Mouse (Mus musculus): ENCODE results near the gene Siglech. TPM values are rescaled to one million over a fixed set of nuclear protein-coding genes. Genes with fewer than 3 reads are reported as not detected.
"Not testable (repeated sequence)": the region's sequence is repeated elsewhere in the genome, so short reads cannot be mapped to it uniquely, and the experiment has no call there.

Gene Siglech
- polyA plus RNA-seq, 1 experiment from 2014 or later: 0.33 TPM

DNA sequence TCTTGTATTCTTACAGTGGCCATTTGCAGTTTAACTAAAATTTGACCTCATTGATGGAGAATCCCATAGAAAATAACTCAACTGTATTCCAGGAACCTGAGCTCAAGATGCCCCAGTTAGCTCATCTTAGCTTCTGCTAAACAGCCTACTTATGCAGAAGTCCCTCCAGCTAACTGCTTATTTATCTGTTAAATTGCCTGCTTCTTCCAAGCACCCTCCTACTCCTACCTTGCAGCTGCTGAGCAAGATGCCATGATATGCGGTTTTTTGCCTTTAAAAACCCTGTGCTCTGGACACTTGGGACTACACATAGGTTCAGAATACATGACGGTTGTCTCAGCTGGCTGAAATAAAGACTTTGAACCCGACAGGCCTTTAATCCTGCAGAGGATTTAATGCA lies 8.6 kb upstream of the Siglech start:
- no peaks in the 10 kb centered on the region for H3K9me3 ChIP-seq (ENCODE audit: control insufficient read depth, low read length)
- no peak for DNase-seq (ENCODE audit: low spot score)
- no peak overlapping the region for H3K4me3 ChIP-seq (ENCODE audit: low read depth, low read length)
- H3K4me1 ChIP-seq (replicated peaks; ENCODE audit: control insufficient read depth, insufficient read depth, low read length): no peaks in the 10 kb centered on the region
- H3K27ac ChIP-seq (ENCODE audit: low read depth, low read length): no peak overlapping the region
- H3K36me3 ChIP-seq (ENCODE audit: control insufficient read depth, insufficient read depth, low read length): no peaks in the 10 kb centered on the region
- no peaks in the 10 kb centered on the region for H3K27me3 ChIP-seq (ENCODE audit: control insufficient read depth, insufficient read depth, low read length)
- WGBS: 62% methylated on average over 3 of the region's 3 CpGs
- no peak for ATAC-seq (replicated peaks; ENCODE audit: low FRiP score)
- no peak overlapping the region for H3K9ac ChIP-seq (ENCODE audit: low read length)
- H3K4me2 ChIP-seq (ENCODE audit: low read depth, low read length, severe bottlenecking): no peak overlapping the region

DNA sequence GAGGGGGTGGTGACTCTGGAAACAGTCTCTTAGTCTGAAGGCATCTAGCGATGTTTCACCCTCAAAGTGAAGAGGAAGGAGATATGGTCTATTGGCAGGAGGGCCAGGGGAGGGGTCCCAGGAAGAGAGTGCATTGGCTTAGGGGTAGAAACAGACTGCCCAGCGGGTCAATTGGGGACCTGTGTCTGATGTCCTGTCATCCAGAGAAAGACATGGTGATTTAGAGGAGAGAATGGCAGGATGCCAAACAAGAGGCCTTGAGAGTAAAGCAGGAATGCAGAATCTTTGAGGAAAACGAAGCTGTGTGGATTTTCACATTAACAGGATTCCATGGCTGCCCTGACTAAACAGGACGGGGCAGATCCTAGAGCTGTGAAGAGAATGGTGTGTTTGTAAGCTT lies 12.0 kb downstream of the Siglech start:
- no peak overlapping the region for H3K9ac ChIP-seq (ENCODE audit: low read length)
- no peak overlapping the region for H3K27ac ChIP-seq (ENCODE audit: low read depth, low read length)
- no peaks in the 10 kb centered on the region for H3K27me3 ChIP-seq (ENCODE audit: control insufficient read depth, insufficient read depth, low read length)
- H3K4me2 ChIP-seq (ENCODE audit: low read depth, low read length, severe bottlenecking): no peak overlapping the region
- H3K4me1 ChIP-seq (replicated peaks; ENCODE audit: control insufficient read depth, insufficient read depth, low read length): no peaks in the 10 kb centered on the region
- no peaks in the 10 kb centered on the region for H3K36me3 ChIP-seq (ENCODE audit: control insufficient read depth, insufficient read depth, low read length)
- H3K4me3 ChIP-seq (ENCODE audit: low read depth, low read length): no peak overlapping the region
- ATAC-seq (replicated peaks; ENCODE audit: low FRiP score) (no peak), DNase-seq (ENCODE audit: low spot score) (no peak)
- 78% methylated on average over 4 of the region's 4 CpGs for WGBS
- no peaks in the 10 kb centered on the region for H3K9me3 ChIP-seq (ENCODE audit: control insufficient read depth, low read length)

DNA sequence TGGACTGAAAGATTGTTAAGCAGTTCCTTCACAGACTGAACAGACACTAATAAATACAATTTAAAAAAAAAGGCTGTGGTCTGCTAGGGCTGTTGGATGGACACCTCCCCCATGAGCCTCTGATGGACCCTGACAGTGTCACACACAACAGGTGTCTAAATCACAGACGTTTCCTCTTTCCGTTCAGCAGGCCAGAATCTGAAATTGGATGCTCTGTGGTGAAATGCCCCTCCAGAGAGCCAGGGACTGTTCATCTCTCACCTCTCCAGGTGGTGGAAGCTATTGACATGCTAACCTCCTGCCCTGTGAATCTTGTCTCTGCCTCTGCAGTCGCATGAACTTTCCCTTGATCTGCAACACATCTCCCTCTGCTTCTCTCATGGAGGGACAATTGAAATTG lies 14.5 kb downstream of the Siglech start:
- H3K27ac ChIP-seq (ENCODE audit: low read depth, low read length): no peak overlapping the region
- no peak for DNase-seq (ENCODE audit: low spot score)
- H3K36me3 ChIP-seq (ENCODE audit: control insufficient read depth, insufficient read depth, low read length): no peaks in the 10 kb centered on the region

DNA sequence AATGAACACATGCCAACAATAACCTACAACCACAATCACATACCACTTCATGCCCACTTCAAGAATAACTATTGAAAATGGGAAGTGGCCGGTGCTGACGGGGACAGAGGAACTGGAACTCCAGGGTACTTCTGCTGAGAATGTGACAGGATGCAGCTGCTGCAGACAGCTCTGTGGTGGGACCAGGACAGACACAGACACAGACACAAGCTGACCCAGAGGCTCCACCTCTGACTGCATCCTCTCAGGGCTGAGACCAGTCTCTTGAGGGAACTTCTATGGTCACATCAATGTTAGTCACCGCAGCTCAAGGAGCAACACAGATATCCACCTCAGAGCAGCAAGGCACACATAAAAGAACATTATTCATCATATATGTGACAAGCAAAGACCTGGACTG lies 16.6 kb downstream of the Siglech start:
- no peak overlapping the region for H3K27ac ChIP-seq (ENCODE audit: low read depth, low read length)
- 83% methylated on average over 3 of the region's 3 CpGs for WGBS
- H3K9ac ChIP-seq (ENCODE audit: low read length): no peak overlapping the region
- no peak overlapping the region for H3K4me2 ChIP-seq (ENCODE audit: low read depth, low read length, severe bottlenecking)
- H3K4me1 ChIP-seq (replicated peaks; ENCODE audit: control insufficient read depth, insufficient read depth, low read length): no peaks in the 10 kb centered on the region
- H3K4me3 ChIP-seq (ENCODE audit: low read depth, low read length): no peak overlapping the region
- H3K27me3 ChIP-seq (ENCODE audit: control insufficient read depth, insufficient read depth, low read length): no peaks in the 10 kb centered on the region
- ATAC-seq (replicated peaks; ENCODE audit: low FRiP score) (no peak), DNase-seq (ENCODE audit: low spot score) (no peak)
- H3K9me3 ChIP-seq (ENCODE audit: control insufficient read depth, low read length): no peaks in the 10 kb centered on the region
- H3K36me3 ChIP-seq (ENCODE audit: control insufficient read depth, insufficient read depth, low read length): no peaks in the 10 kb centered on the region

More for the DNA sequence above, 14.5 kb downstream of the Siglech start:
- H3K9ac ChIP-seq (ENCODE audit: low read length): no peak overlapping the region
- no peaks in the 10 kb centered on the region for H3K4me1 ChIP-seq (replicated peaks; ENCODE audit: control insufficient read depth, insufficient read depth, low read length)
- WGBS: 70% methylated on average over 3 of the region's 3 CpGs
- H3K4me2 ChIP-seq (ENCODE audit: low read depth, low read length, severe bottlenecking): no peak overlapping the region
- H3K9me3 ChIP-seq (ENCODE audit: control insufficient read depth, low read length): no peaks in the 10 kb centered on the region
- no peak for ATAC-seq (replicated peaks; ENCODE audit: low FRiP score)
- no peaks in the 10 kb centered on the region for H3K27me3 ChIP-seq (ENCODE audit: control insufficient read depth, insufficient read depth, low read length)
- H3K4me3 ChIP-seq (ENCODE audit: low read depth, low read length): no peak overlapping the region

DNA sequence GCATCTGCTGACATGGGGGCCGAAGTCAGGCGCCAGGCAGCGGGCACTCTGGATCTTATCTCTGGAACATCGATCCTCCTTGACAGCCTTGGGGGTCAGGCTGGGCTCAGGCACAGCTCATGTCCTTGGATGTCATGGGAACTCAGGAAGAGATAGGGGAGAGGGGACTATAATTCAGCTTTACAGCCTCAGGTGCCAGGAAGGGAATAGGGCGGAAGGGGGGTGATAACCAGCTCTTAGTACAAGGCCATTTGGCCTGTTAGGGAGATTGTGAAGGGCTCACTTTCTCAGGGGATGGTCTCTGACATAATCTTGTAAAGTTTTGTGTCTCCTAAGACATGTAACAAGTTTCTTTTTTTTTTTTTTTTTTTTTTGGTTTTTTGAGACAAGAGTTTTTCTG lies 22.6 kb downstream of the Siglech start:
- not testable (repeated sequence) for H3K9ac ChIP-seq (ENCODE audit: low read length); H3K4me3 ChIP-seq (ENCODE audit: low read depth, low read length); ATAC-seq (replicated peaks; ENCODE audit: low FRiP score); H3K36me3 ChIP-seq (ENCODE audit: control insufficient read depth, insufficient read depth, low read length); H3K4me1 ChIP-seq (replicated peaks; ENCODE audit: control insufficient read depth, insufficient read depth, low read length); DNase-seq (ENCODE audit: low spot score); H3K9me3 ChIP-seq (ENCODE audit: control insufficient read depth, low read length); H3K27ac ChIP-seq (ENCODE audit: low read depth, low read length); H3K27me3 ChIP-seq (ENCODE audit: control insufficient read depth, insufficient read depth, low read length); H3K4me2 ChIP-seq (ENCODE audit: low read depth, low read length, severe bottlenecking)
- 87% methylated on average over 5 of the region's 5 CpGs for WGBS

DNA sequence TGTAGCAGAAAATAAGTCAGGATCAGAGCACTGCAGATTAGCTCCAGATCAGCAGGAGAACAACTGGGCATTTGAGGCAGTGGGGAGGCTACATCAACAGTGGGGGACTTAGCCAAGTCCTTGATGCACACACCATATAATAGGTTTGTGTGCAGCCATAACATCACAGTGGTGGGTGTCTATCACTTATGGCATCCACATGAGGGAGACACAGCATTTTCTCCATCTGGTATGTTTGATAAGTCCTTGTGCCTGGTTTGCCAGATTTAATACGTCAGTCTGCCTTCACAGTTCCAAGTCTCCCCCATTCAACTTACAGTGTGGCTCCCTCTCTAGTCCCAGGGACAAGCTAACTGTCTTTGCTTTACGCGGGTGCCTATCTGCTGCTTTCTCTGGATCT lies 24.3 kb downstream of the Siglech start:
- Histone ChIP-seq H3K27me3 (ENCODE audit: control insufficient read depth, insufficient read depth, low read length) (no peaks in the 10 kb centered on the region), H3K4me1 (replicated peaks; ENCODE audit: control insufficient read depth, insufficient read depth, low read length) (peaks cover 2% of the 10 kb centered on the region; the same call in 1 of the 2 replicates), H3K4me2 (ENCODE audit: low read depth, low read length, severe bottlenecking) (no peak overlapping the region), H3K27ac (ENCODE audit: low read depth, low read length) (no peak overlapping the region), H3K4me3 (ENCODE audit: low read depth, low read length) (no peak overlapping the region), H3K9ac (ENCODE audit: low read length) (no peak overlapping the region), H3K9me3 (ENCODE audit: control insufficient read depth, low read length) (no peaks in the 10 kb centered on the region), H3K36me3 (ENCODE audit: control insufficient read depth, insufficient read depth, low read length) (peaks cover 8% of the 10 kb centered on the region; the same call in 1 of the 2 replicates)
- 73% methylated on average over 3 of the region's 3 CpGs for whole genome bisulfite sequencing
- ATAC-seq (replicated peaks; ENCODE audit: low FRiP score) (no peak), DNase-seq (ENCODE audit: low spot score) (no peak)

DNA sequence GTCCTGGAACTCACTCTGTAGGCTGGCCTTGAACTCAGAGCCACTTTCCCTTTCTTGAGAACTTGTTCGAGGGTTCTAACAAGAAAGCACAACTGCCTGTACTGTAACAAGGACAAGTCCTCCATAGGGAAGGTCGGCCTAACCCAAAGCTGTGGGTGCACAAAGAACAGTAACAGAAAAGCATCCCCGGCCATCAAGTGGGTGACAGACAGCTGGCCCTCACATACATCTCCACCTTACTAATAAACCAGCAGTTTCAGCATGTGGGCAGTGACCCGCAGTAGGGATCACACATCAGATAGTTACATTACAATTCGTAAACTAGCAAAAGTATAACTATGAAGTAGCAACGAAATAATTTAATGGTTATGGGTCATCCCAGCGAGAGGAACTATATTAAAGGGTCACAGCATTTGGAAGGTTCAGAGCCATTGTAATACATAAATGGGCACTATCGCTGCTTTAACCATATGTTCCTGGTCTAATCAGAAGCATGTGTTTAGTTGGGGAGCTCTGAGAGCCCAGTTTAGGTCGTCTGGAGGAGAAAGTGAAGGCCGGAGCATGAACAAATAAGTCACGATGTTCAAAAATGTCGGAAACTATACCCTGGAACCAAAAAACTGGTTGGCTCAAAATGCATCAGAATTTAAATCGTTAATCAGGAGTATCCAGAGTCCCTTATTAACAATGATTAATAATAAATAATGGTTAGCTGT lies 25.4 kb downstream of the Siglech start:
- peak overlapping the region; percentile 79 for H3K4me3 ChIP-seq (ENCODE audit: low read depth, low read length)
- no peak for DNase-seq (ENCODE audit: low spot score)
- peaks cover 2% of the 10 kb centered on the region; the same call in 1 of the 2 replicates for H3K4me1 ChIP-seq (replicated peaks; ENCODE audit: control insufficient read depth, insufficient read depth, low read length)
- peak overlapping the region; percentile 41; the same call in 1 of the 2 replicates for H3K27ac ChIP-seq (ENCODE audit: low read depth, low read length)
- ATAC-seq (replicated peaks; ENCODE audit: low FRiP score): peak; percentile 37
- H3K9me3 ChIP-seq (ENCODE audit: control insufficient read depth, low read length): no peaks in the 10 kb centered on the region
- peak overlapping the region; percentile 68 for H3K4me2 ChIP-seq (ENCODE audit: low read depth, low read length, severe bottlenecking)
- peak overlapping the region; percentile 89 for H3K9ac ChIP-seq (ENCODE audit: low read length)
- no peaks in the 10 kb centered on the region for H3K27me3 ChIP-seq (ENCODE audit: control insufficient read depth, insufficient read depth, low read length)
- 39% methylated on average over 13 of the region's 13 CpGs for WGBS
- peaks cover 8% of the 10 kb centered on the region; the same call in 1 of the 2 replicates for H3K36me3 ChIP-seq (ENCODE audit: control insufficient read depth, insufficient read depth, low read length)

DNA sequence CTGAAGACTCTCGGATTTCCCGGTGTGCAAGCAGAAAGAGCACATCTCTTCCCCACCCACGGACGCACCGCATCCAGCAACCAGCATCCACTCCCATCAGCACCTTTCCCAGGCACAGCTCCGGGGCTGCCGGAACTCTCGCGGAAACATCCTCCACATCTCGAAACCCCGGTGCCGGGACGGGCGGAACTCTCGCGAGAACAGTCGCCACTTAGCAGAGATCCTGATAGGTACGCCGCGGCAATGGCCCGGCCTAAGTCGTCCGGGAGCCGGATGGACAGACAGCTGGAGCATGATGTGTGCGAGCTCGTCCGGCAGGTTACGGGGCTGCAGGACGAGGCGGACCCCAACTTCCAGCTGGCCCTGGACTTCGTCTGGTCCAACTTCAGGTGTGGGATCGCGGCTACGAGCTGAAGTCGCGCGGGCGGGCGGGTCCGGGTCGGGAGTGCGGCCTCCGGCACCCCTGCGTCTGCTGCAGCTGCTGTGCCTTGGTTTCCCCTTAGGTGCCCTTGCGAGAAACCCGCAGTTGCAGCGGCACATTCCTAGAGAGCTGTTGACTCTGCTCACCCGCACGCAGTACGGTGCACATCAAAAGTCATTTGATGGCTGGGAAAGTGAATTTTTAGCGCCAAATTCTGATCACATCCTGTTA lies 26.1 kb downstream of the Siglech start, which contains the start of gene Tubgcp5:
Gene Tubgcp5, plus strand, starts transcription at position 203 of the 652 bp plus-strand sequence.
- WGBS: under 1% methylated on average over 51 of the region's 51 CpGs
- Histone ChIP-seq H3K4me2 (ENCODE audit: low read depth, low read length, severe bottlenecking) (peak within 1 kb of the TSS; percentile 68), H3K9ac (ENCODE audit: low read length) (peak within 1 kb of the TSS; percentile 89), H3K27me3 (ENCODE audit: control insufficient read depth, insufficient read depth, low read length) (no peaks in the 10 kb centered on the region), H3K9me3 (ENCODE audit: control insufficient read depth, low read length) (no peaks in the 10 kb centered on the region), H3K36me3 (ENCODE audit: control insufficient read depth, insufficient read depth, low read length) (peaks cover 8% of the 10 kb centered on the region; the same call in 1 of the 2 replicates), H3K27ac (ENCODE audit: low read depth, low read length) (peak within 1 kb of the TSS; percentile 41; the same call in 1 of the 2 replicates), H3K4me3 (ENCODE audit: low read depth, low read length) (peak within 1 kb of the TSS; percentile 79), H3K4me1 (replicated peaks; ENCODE audit: control insufficient read depth, insufficient read depth, low read length) (peaks cover 2% of the 10 kb centered on the region; the same call in 1 of the 2 replicates)
- ATAC-seq (replicated peaks; ENCODE audit: low FRiP score) (peak; percentile 99), DNase-seq (ENCODE audit: low spot score) (peak; percentile 99)
